Mouse (Mus musculus) C2C12 (cell line): ENCODE data around the gene Ccpg1.

ENCODE experiments used
- CEBPB ChIP-seq: IDR thresholded peaks from one replicate; pipeline ENCODE4 v1.6.1; 2011; ENCODE audit warnings: low read depth, mild to moderate bottlenecking, control low read depth, moderate library complexity
- CTCF ChIP-seq: IDR thresholded peaks from one replicate; pipeline ENCODE4 v1.5.1; 2011; ENCODE audit not compliant: control insufficient read depth, insufficient read depth, insufficient read length
- FOSL1 ChIP-seq: IDR thresholded peaks from one replicate; pipeline ENCODE4 v1.8.0; 2011; ENCODE audit warnings: mild to moderate bottlenecking, low read length; ENCODE audit not compliant: poor library complexity, insufficient read depth, severe bottlenecking
- MAX ChIP-seq: IDR thresholded peaks from one replicate; pipeline ENCODE4 v1.6.1; 2011; ENCODE audit warnings: mild to moderate bottlenecking, control low read depth
- MYOD1 ChIP-seq: IDR thresholded peaks from one replicate; pipeline ENCODE4 v1.6.1; 2011; ENCODE audit warnings: low read depth; ENCODE audit not compliant: control insufficient read depth, insufficient read length
- MYOG ChIP-seq: IDR thresholded peaks from one replicate; pipeline ENCODE4 v1.6.1; 2011; ENCODE audit not compliant: control insufficient read depth, insufficient read length; ENCODE audit errors: extremely low read depth
- USF1 ChIP-seq: IDR thresholded peaks from one replicate; pipeline ENCODE4 v1.6.1; 2011; ENCODE audit warnings: low read depth, mild to moderate bottlenecking, control low read depth, moderate library complexity

DNA sequence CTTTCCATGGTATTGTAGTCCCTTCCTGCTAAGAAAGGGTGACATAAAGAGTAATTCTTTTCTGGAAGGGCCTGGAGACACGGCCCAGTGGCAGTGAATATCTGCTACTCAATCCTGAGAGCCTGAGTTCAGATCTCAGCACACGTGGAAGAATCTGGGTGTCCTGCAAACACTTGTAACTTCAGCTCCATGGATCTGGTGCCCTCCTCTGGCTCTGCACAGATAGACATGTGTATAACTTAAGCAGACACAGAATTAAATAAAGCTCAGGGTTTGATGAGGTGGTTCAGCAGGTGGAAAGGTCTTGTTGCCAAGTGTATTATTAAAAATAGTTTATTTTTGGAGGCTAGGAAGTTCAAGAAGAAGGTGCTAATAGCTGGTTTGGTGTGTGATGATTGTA lies 15.3 kb downstream of the Ccpg1 start:
- TF ChIP-seq CTCF (no peak), USF1 (no peak), MYOD1 (no peak), MYOG (no peak), MAX (no peak), FOSL1 (no peak), CEBPB (no peak)
